Mouse (Mus musculus): ENCODE results near the gene Tbck.

The Tbck gene

GRCm38 (mm10) chr3:132766033-132766726 is 82.2 kb downstream of the Tbck start:
- DNase-seq (ENCODE audit: low spot score in 2 of 2), result no peak

GRCm38 (mm10) chr3:132772054-132772453 is 88.1 kb downstream of the Tbck start:
- DNase-seq (ENCODE audit: low spot score in 2 of 2), result no peak

GRCm38 (mm10) chr3:132776686-132777085 is 92.7 kb downstream of the Tbck start:
- no peak for DNase-seq (ENCODE audit: low spot score in 2 of 2)

- DNase-seq (ENCODE audit: low spot score in 2 of 2), result no peak
Observed at GRCm38 (mm10) chr3:132781103-132781502, 97.2 kb downstream of the Tbck start.

- no peak for DNase-seq (ENCODE audit: low spot score in 2 of 2)
Observed at GRCm38 (mm10) chr3:132783087-132783486, 99.1 kb downstream of the Tbck start.

- DNase-seq (ENCODE audit: low spot score in 2 of 2), result no peak
Observed at GRCm38 (mm10) chr3:132784732-132785131, 100.8 kb downstream of the Tbck start.

GRCm38 (mm10) chr3:132786690-132787089 is 102.7 kb downstream of the Tbck start:
- no peak for DNase-seq (ENCODE audit: low spot score in 2 of 2)

- DNase-seq (ENCODE audit: low spot score in 2 of 2), result no peak
Observed at GRCm38 (mm10) chr3:132787775-132788174, 103.8 kb downstream of the Tbck start.

- no peak for DNase-seq (ENCODE audit: low spot score in 2 of 2)
Observed at GRCm38 (mm10) chr3:132791140-132791539, 107.2 kb downstream of the Tbck start.

GRCm38 (mm10) chr3:132800196-132800595 is 116.3 kb downstream of the Tbck start:
- no peak for DNase-seq (ENCODE audit: low spot score in 2 of 2)

GRCm38 (mm10) chr3:132801910-132802309 is 118.0 kb downstream of the Tbck start:
- no peak for DNase-seq (ENCODE audit: low spot score in 2 of 2)

- DNase-seq (ENCODE audit: low spot score in 2 of 2), result no peak
Observed at GRCm38 (mm10) chr3:132807888-132808579, 124.1 kb downstream of the Tbck start.

- no peak for DNase-seq (ENCODE audit: low spot score in 2 of 2)
Observed at GRCm38 (mm10) chr3:132808951-132809350, 125.0 kb downstream of the Tbck start.

- DNase-seq (ENCODE audit: low spot score in 2 of 2), result no peak
Observed at GRCm38 (mm10) chr3:132811791-132812190, 127.8 kb downstream of the Tbck start.

GRCm38 (mm10) chr3:132812356-132812755 is 128.4 kb downstream of the Tbck start:
- no peak for DNase-seq (ENCODE audit: low spot score in 2 of 2)

GRCm38 (mm10) chr3:132813147-132813546 is 129.2 kb downstream of the Tbck start:
- DNase-seq (ENCODE audit: low spot score in 2 of 2), result no peak

GRCm38 (mm10) chr3:132813706-132814497 is 130.0 kb downstream of the Tbck start:
- DNase-seq (ENCODE audit: low spot score in 2 of 2), result no peak

GRCm38 (mm10) chr3:132814791-132815496 is 131.0 kb downstream of the Tbck start:
- no peak for DNase-seq (ENCODE audit: low spot score in 2 of 2)

- DNase-seq (ENCODE audit: low spot score in 2 of 2), result no peak
Observed at GRCm38 (mm10) chr3:132815497-132816326, 131.8 kb downstream of the Tbck start.

- no peak for DNase-seq (ENCODE audit: low spot score in 2 of 2)
Observed at GRCm38 (mm10) chr3:132819408-132819807, 135.5 kb downstream of the Tbck start.

All from spleen, postnatal 14 days (tissue).